Mouse (Mus musculus) limb, embryonic 13.5 days (tissue): ENCODE measurements around the gene Olfm3. TPM values are rescaled to one million over a fixed set of nuclear protein-coding genes. Genes with fewer than 3 reads are reported as not detected.

Experiments used
- ATAC-seq: fragments of 200-750 bp; cut with Nextera tagmentation; 2 replicates; pipeline ENCODE4 v1.8.0; 2017; ENCODE audit warnings: low read depth, moderate number of reproducible peaks, moderate TSS enrichment; ENCODE audit not compliant: low FRiP score
- H3K27ac ChIP-seq: fragments of 300-500 bp; sonication (generic); 2 replicates; pipeline ENCODE4 v1.5.1; 2015; ENCODE audit warnings: inconsistent platforms, mild to moderate bottlenecking, moderate library complexity
- H3K27me3 ChIP-seq: fragments of 300-500 bp; sonication (generic); 2 replicates; pipeline ENCODE4 v1.6.1; 2015; ENCODE audit warnings: mild to moderate bottlenecking, inconsistent platforms
- H3K36me3 ChIP-seq: fragments of 300-500 bp; sonication (generic); 2 replicates; pipeline ENCODE4 v1.6.1; 2015; ENCODE audit warnings: inconsistent platforms, mild to moderate bottlenecking, moderate library complexity
- H3K4me1 ChIP-seq: fragments of 300-500 bp; sonication (generic); 2 replicates; pipeline ENCODE4 v1.6.1; 2015; ENCODE audit warnings: inconsistent platforms
- H3K4me2 ChIP-seq: fragments of 300-500 bp; sonication (generic); replicated peaks from 2 replicates; pipeline ENCODE4 v1.6.1; 2015; ENCODE audit warnings: inconsistent platforms, mild to moderate bottlenecking, moderate library complexity
- H3K4me3 ChIP-seq: fragments of 300-500 bp; sonication (generic); 2 replicates; pipeline ENCODE4 v1.5.1; 2015; ENCODE audit warnings: moderate library complexity, mild to moderate bottlenecking, inconsistent platforms
- H3K9ac ChIP-seq: fragments of 300-500 bp; sonication (generic); 2 replicates; pipeline ENCODE4 v1.6.1; 2015; ENCODE audit warnings: mild to moderate bottlenecking, inconsistent platforms
- H3K9me3 ChIP-seq: fragments of 300-500 bp; sonication (generic); 2 replicates; pipeline ENCODE4 v1.6.1; 2016; ENCODE audit warnings: inconsistent platforms
- WGBS: fragments of 180-500 bp; shearing (Covaris S2); methylation state at CpG from one replicate; pipeline ENCODE4 v1.1.7; 2015; 5-methylcytosine and 5-hydroxymethylcytosine counted together
- polyA plus RNA-seq: library from polyadenylated mRNA; unstranded; fragments of >200 nt; fragmentation: Nextera tagmentation; extraction: Ambion mirVana; gene quantifications from 2 replicates; pipeline ENCODE4 v1.2.1, GENCODE M21; 2015

Olfm3 gene
- polyA plus RNA-seq, 1 experiment from 2014 or later, result 0.29 TPM

DNA sequence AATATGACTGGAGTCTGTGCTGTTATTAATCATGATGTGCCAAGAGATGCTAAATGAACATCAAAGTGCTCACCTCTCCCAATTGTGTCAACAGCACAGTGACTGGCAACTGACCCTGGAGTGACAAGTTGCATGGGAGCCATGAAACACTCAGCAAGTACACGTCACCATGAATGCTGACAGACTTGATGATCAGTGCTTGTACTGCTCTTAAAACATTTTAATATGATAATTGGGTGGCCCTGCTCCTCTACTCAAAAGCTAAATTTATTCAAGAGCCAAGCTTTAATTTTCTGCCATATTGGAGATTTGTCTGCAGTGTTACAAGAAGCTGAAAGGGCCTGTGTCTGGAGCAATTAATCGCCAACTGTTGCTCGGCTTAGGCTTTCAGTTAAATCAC is 184.4 kb downstream of the Olfm3 start:
- WGBS, result 81% methylated on average over 3 of the region's 3 CpGs
- H3K27ac ChIP-seq, result no peak overlapping the region

DNA sequence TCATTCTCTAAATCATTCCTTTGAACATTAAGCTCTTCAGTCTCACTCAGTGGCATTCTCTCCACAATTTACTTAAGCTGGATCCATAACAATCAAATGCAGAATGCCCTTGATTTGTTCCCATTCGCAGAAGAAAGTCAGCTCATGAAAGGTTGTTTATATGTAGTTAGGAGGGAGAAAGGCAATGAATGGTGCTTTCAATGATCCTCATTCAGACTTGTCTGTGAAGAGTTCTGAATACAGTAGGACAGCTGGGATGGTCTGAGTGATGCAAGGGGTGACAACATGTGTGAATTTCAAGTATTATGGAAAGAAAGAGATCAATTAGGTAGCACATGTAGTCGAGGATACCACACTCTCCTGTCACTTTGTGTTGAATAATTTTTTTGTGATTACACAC is 186.8 kb downstream of the Olfm3 start:
- no peaks in the 10 kb centered on the region for H3K9me3 ChIP-seq
- no peaks in the 10 kb centered on the region for H3K27me3 ChIP-seq
- no peak overlapping the region for H3K9ac ChIP-seq
- no peaks in the 10 kb centered on the region for H3K36me3 ChIP-seq
- H3K27ac ChIP-seq, result no peak overlapping the region
- no peaks in the 10 kb centered on the region for H3K4me1 ChIP-seq
- WGBS, result 61% methylated on average over 2 of the region's 2 CpGs
- H3K4me3 ChIP-seq, result no peak overlapping the region
- H3K4me2 ChIP-seq, result no peak overlapping the region
- no peak for ATAC-seq

More for the DNA sequence above, 184.4 kb downstream of the Olfm3 start:
- H3K9ac ChIP-seq, result no peak overlapping the region
- no peaks in the 10 kb centered on the region for H3K27me3 ChIP-seq
- no peak for ATAC-seq
- no peaks in the 10 kb centered on the region for H3K4me1 ChIP-seq
- no peaks in the 10 kb centered on the region for H3K36me3 ChIP-seq
- no peaks in the 10 kb centered on the region for H3K9me3 ChIP-seq
- no peak overlapping the region for H3K4me2 ChIP-seq
- H3K4me3 ChIP-seq, result no peak overlapping the region

DNA sequence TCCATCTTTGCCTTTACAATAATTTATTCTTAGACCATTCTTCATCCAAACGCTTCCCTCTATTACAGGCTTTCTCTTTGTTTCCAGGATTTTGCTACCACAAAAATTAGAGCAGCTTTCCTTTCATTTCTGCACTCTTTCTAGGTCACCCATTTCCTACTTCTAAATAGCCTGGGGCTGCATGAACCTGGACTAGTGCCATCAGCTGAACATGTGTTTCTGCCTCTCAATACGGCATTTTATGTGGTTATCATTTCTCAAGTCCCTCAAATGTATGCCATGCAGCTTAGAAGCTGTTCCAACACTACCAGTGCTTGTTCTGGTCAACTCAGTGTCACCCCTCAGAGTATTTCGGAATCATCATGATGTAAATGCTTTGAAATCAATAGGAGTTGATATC is 191.6 kb downstream of the Olfm3 start:
- Histone ChIP-seq H3K4me2 (no peak overlapping the region), H3K36me3 (no peaks in the 10 kb centered on the region), H3K9me3 (no peaks in the 10 kb centered on the region), H3K9ac (no peak overlapping the region), H3K4me1 (no peaks in the 10 kb centered on the region), H3K27me3 (no peaks in the 10 kb centered on the region), H3K4me3 (no peak overlapping the region), H3K27ac (no peak overlapping the region)
- no peak for ATAC-seq
- WGBS, result 62% methylated on average over 3 of the region's 3 CpGs

DNA sequence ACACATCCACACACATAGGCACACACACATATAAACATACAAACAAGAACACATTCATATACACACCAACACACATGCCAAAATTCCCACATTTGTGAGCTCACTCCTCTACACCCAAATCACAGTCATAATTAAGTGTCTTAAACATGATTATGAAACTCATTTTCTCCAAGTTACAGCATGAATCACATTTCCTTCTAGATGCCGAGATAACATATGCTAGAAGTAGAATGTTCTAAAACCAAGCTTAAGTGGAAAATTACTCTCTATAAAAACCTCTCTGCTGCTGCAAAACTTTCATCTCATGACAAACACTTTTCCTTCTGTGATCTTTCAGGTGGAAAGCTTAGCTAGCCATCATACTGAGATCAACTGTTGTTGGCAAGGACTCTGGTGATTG is 195.7 kb downstream of the Olfm3 start:
- H3K4me2 ChIP-seq, result no peak overlapping the region
- H3K36me3 ChIP-seq, result no peaks in the 10 kb centered on the region
- WGBS, result 71% methylated on average over 1 of the region's 1 CpGs
- H3K27ac ChIP-seq, result no peak overlapping the region
- no peaks in the 10 kb centered on the region for H3K4me1 ChIP-seq
- no peak overlapping the region for H3K4me3 ChIP-seq
- H3K9me3 ChIP-seq, result no peaks in the 10 kb centered on the region
- H3K9ac ChIP-seq, result no peak overlapping the region
- ATAC-seq, result no peak
- no peaks in the 10 kb centered on the region for H3K27me3 ChIP-seq

- Histone ChIP-seq H3K9ac (no peak overlapping the region), H3K4me1 (no peaks in the 10 kb centered on the region), H3K27me3 (no peaks in the 10 kb centered on the region), H3K4me2 (no peak overlapping the region), H3K4me3 (no peak overlapping the region), H3K27ac (no peak overlapping the region), H3K9me3 (no peaks in the 10 kb centered on the region), H3K36me3 (no peaks in the 10 kb centered on the region)
- ATAC-seq, result no peak
- WGBS, result 81% methylated on average over 2 of the region's 2 CpGs
Measured at GRCm38 (mm10) chr3:115104155-115104801, 200.4 kb downstream of the Olfm3 start.

GRCm38 (mm10) chr3:115104802-115105493 is 201.1 kb downstream of the Olfm3 start:
- ATAC-seq, result no peak
- Histone ChIP-seq H3K27ac (no peak overlapping the region), H3K9ac (no peak overlapping the region), H3K9me3 (no peaks in the 10 kb centered on the region), H3K4me3 (no peak overlapping the region), H3K4me1 (no peaks in the 10 kb centered on the region), H3K36me3 (no peaks in the 10 kb centered on the region), H3K27me3 (no peaks in the 10 kb centered on the region), H3K4me2 (no peak overlapping the region)
- WGBS, result 35% methylated on average over 8 of the region's 8 CpGs

DNA sequence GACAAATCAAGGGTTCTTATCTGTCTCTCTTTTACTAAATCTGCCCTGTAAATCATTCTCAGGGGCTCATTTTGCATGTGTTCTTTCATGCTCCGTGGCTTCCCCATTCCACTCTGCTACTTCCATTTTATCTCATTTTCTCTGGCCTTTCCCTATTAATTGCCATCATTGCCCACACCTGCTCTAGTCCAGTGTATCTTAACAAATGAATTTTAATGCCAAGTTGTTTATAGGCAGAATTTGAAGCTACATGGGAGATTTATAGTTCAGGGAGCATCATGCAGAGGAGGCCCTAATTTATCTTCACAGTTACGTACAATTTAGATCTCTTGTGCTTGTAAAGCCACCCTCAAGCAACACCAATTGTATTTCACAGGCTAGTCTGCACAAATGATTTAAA is 241.8 kb downstream of the Olfm3 start:
- H3K9me3 ChIP-seq, result no peaks in the 10 kb centered on the region

DNA sequence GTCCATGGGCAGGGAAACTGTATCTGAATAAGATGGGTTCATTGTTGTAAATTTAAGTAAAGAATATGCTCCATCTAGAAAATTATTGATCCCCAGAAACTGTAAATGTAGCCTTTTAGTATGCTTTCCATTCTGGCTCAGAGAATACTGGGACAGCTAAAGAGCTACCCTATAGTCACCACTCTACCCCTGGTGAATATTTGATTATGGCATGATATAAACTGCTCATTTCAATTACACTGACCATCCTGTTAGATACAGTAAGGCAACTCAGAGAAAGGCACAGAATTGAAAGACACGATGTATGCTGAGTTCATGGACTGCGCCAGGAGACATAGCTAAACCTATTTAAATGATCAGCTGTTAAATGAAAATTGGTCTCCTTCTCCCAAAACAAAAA is 242.4 kb downstream of the Olfm3 start:
- H3K36me3 ChIP-seq, result no peaks in the 10 kb centered on the region
- H3K4me3 ChIP-seq, result no peak overlapping the region
- no peaks in the 10 kb centered on the region for H3K9me3 ChIP-seq
- no peaks in the 10 kb centered on the region for H3K4me1 ChIP-seq
- ATAC-seq, result no peak
- WGBS, result 91% methylated on average over 2 of the region's 2 CpGs
- no peak overlapping the region for H3K4me2 ChIP-seq
- no peak overlapping the region for H3K27ac ChIP-seq
- H3K9ac ChIP-seq, result no peak overlapping the region
- no peaks in the 10 kb centered on the region for H3K27me3 ChIP-seq

More for the DNA sequence above, 241.8 kb downstream of the Olfm3 start:
- no peak overlapping the region for H3K27ac ChIP-seq
- no peaks in the 10 kb centered on the region for H3K27me3 ChIP-seq
- no peak overlapping the region for H3K4me2 ChIP-seq
- no peak overlapping the region for H3K4me3 ChIP-seq
- WGBS, result 54% methylated on average over 2 of the region's 2 CpGs
- no peaks in the 10 kb centered on the region for H3K4me1 ChIP-seq
- H3K9ac ChIP-seq, result no peak overlapping the region
- ATAC-seq, result no peak
- no peaks in the 10 kb centered on the region for H3K36me3 ChIP-seq

GRCm38 (mm10) chr3:115158903-115159473 is 255.1 kb downstream of the Olfm3 start:
- 70% methylated on average over 3 of the region's 3 CpGs for WGBS
- Histone ChIP-seq H3K27me3 (no peaks in the 10 kb centered on the region), H3K4me3 (no peak overlapping the region)

GRCm38 (mm10) chr3:115174625-115175024 is 270.7 kb downstream of the Olfm3 start:
- H3K27ac ChIP-seq, result no peak overlapping the region
- no peak overlapping the region for H3K9ac ChIP-seq
- 83% methylated on average over 7 of the region's 7 CpGs for WGBS
- ATAC-seq, result no peak
- H3K4me3 ChIP-seq, result no peak overlapping the region
- peaks cover 3% of the 10 kb centered on the region; the same call in 1 of the 2 replicates for H3K4me1 ChIP-seq
- no peak overlapping the region for H3K4me2 ChIP-seq
- no peaks in the 10 kb centered on the region for H3K27me3 ChIP-seq
- no peaks in the 10 kb centered on the region; the same call in 1 of the 2 replicates for H3K9me3 ChIP-seq
- no peaks in the 10 kb centered on the region for H3K36me3 ChIP-seq

More at GRCm38 (mm10) chr3:115158903-115159473, 255.1 kb downstream of the Olfm3 start:
- Histone ChIP-seq H3K4me1 (no peaks in the 10 kb centered on the region), H3K36me3 (no peaks in the 10 kb centered on the region), H3K9ac (no peak overlapping the region), H3K9me3 (no peaks in the 10 kb centered on the region), H3K4me2 (no peak overlapping the region), H3K27ac (no peak overlapping the region)
- ATAC-seq, result no peak
